Mouse (Mus musculus) lung, postnatal 0 days (tissue): Measurements from ENCODE around the gene Aqp3. TPM values are rescaled to one million over a fixed set of nuclear protein-coding genes. Genes with fewer than 3 reads are reported as not detected.

Source experiments
- ATAC-seq: fragments of 200-750 bp; cut with Nextera tagmentation; 2 replicates; pipeline ENCODE4 v1.8.0; 2017; ENCODE audit warnings: moderate library complexity
- DNase-seq: peaks from one replicate; pipeline ENCODE4 v3.0.0-alpha.2; 2016; ENCODE audit warnings: low spot score
- H3K27ac ChIP-seq: fragments of 300-500 bp; sonication (generic); 2 replicates; pipeline ENCODE4 v1.5.1; 2014; ENCODE audit warnings: antibody characterized with exemption, mild to moderate bottlenecking, low read length, mixed read lengths
- H3K27me3 ChIP-seq: fragments of 300-500 bp; sonication (generic); replicated peaks from 2 replicates; pipeline ENCODE4 v1.6.1; 2014; ENCODE audit warnings: low read length, mixed read lengths; ENCODE audit not compliant: insufficient read depth
- H3K36me3 ChIP-seq: fragments of 300-500 bp; sonication (generic); 2 replicates; pipeline ENCODE4 v1.6.1; 2014; ENCODE audit warnings: low read length, mixed read lengths; ENCODE audit not compliant: insufficient read depth
- H3K4me1 ChIP-seq: fragments of 300-500 bp; sonication (generic); 2 replicates; pipeline ENCODE4 v1.6.1; 2014; ENCODE audit warnings: antibody characterized with exemption, low read depth, low read length, mixed read lengths; ENCODE audit not compliant: insufficient read depth
- H3K4me2 ChIP-seq: fragments of 300-500 bp; sonication (generic); replicated peaks from 2 replicates; pipeline ENCODE4 v1.6.1; 2014; ENCODE audit warnings: low read depth, mild to moderate bottlenecking, low read length, moderate library complexity, mixed read lengths
- H3K4me3 ChIP-seq: fragments of 300-500 bp; sonication (generic); 2 replicates; pipeline ENCODE4 v1.5.1; 2014; ENCODE audit warnings: low read depth, low read length
- H3K9ac ChIP-seq: fragments of 300-500 bp; sonication (generic); replicated peaks from 2 replicates; pipeline ENCODE4 v1.6.1; 2014; ENCODE audit warnings: low read depth, mild to moderate bottlenecking
- H3K9me3 ChIP-seq: fragments of 300-500 bp; sonication (generic); 2 replicates; pipeline ENCODE4 v1.6.1; 2016; ENCODE audit warnings: low read length, mixed read lengths
- CTCF ChIP-seq: IDR thresholded peaks from 2 replicates; pipeline ENCODE4 v1.5.1; 2016; ENCODE audit warnings: antibody characterized with exemption, mild to moderate bottlenecking
- EP300 ChIP-seq: IDR thresholded peaks from 2 replicates; pipeline ENCODE4 v1.6.1; 2016; ENCODE audit warnings: antibody characterized with exemption, mild to moderate bottlenecking, control low read depth
- WGBS: fragments of 180-500 bp; shearing (Covaris S2); extraction: QIAGEN DNeasy Blood & Tissue Kit; methylation state at CpG from one replicate; pipeline ENCODE4 v1.1.7; 2014; 5-methylcytosine and 5-hydroxymethylcytosine counted together
- polyA plus RNA-seq: library from polyadenylated mRNA; unstranded; fragments of >200 nt; fragmentation: Nextera tagmentation; extraction: Ambion mirVana; gene quantifications from 2 replicates; pipeline ENCODE4 v1.2.1, GENCODE M21; 2015

Aqp3 gene
- polyA plus RNA-seq, 1 experiment from 2014 or later: 8.7 TPM

- peak overlapping the region; percentile 98 for H3K27ac ChIP-seq
- no peaks in the 10 kb centered on the region for H3K9me3 ChIP-seq
- no peak for TF ChIP-seq EP300
- TF ChIP-seq CTCF: no peak
- H3K4me1 ChIP-seq: peaks cover 5% of the 10 kb centered on the region; the same call in 1 of the 2 replicates
- H3K36me3 ChIP-seq: no peaks in the 10 kb centered on the region
- peak; percentile 89 for ATAC-seq
- H3K4me3 ChIP-seq: peak overlapping the region; percentile 92
- H3K4me2 ChIP-seq: peak overlapping the region; percentile 65
- WGBS: 3% methylated on average over 30 of the region's 70 CpGs
- H3K9ac ChIP-seq: peak overlapping the region; percentile 95
- no peaks in the 10 kb centered on the region for H3K27me3 ChIP-seq
- DNase-seq: peak; percentile 95
Observed at GRCm38 (mm10) chr4:41134935-41135710, 37.1 kb upstream of the Aqp3 start.

- TF ChIP-seq CTCF (no peak), EP300 (no peak)
- Histone ChIP-seq H3K9ac (no peak overlapping the region), H3K27ac (peak overlapping the region; percentile 98), H3K4me3 (no peak overlapping the region), H3K27me3 (no peaks in the 10 kb centered on the region), H3K4me1 (0 out of 2 replicates have a peak, but pooled peaks cover 3% of the 10 kb centered on the region), H3K4me2 (no peak overlapping the region), H3K36me3 (no peaks in the 10 kb centered on the region), H3K9me3 (no peaks in the 10 kb centered on the region)
- DNase-seq: peak; percentile 38
- 81% methylated on average over 6 of the region's 6 CpGs for WGBS
- no peak for ATAC-seq
Observed at GRCm38 (mm10) chr4:41133529-41134291, 35.7 kb upstream of the Aqp3 start.

GRCm38 (mm10) chr4:41132471-41132870 is 34.5 kb upstream of the Aqp3 start:
- H3K4me2 ChIP-seq: no peak overlapping the region
- H3K4me1 ChIP-seq: 0 out of 2 replicates have a peak, but pooled peaks cover 3% of the 10 kb centered on the region
- H3K27me3 ChIP-seq: no peaks in the 10 kb centered on the region
- H3K9me3 ChIP-seq: no peaks in the 10 kb centered on the region
- no peak overlapping the region for H3K4me3 ChIP-seq
- DNase-seq (no peak), ATAC-seq (no peak)
- no peak overlapping the region for H3K27ac ChIP-seq
- WGBS: 66% methylated on average over 6 of the region's 6 CpGs
- no peak overlapping the region for H3K9ac ChIP-seq
- no peak for TF ChIP-seq CTCF
- no peak for TF ChIP-seq EP300
- H3K36me3 ChIP-seq: no peaks in the 10 kb centered on the region

GRCm38 (mm10) chr4:41129836-41130235 is 31.9 kb upstream of the Aqp3 start:
- TF ChIP-seq EP300 (no peak), CTCF (no peak)
- Histone ChIP-seq H3K4me3 (no peak overlapping the region), H3K9ac (no peak overlapping the region), H3K36me3 (no peaks in the 10 kb centered on the region), H3K4me1 (0 out of 2 replicates have a peak, but pooled peaks cover 3% of the 10 kb centered on the region), H3K4me2 (no peak overlapping the region), H3K27me3 (no peaks in the 10 kb centered on the region), H3K27ac (no peak overlapping the region), H3K9me3 (no peaks in the 10 kb centered on the region)
- ATAC-seq (no peak), DNase-seq (no peak)
- WGBS: 86% methylated on average over 3 of the region's 3 CpGs

GRCm38 (mm10) chr4:41129406-41129805 is 31.4 kb upstream of the Aqp3 start:
- TF ChIP-seq CTCF (peak; percentile 91), EP300 (no peak)
- Histone ChIP-seq H3K27ac (no peak overlapping the region), H3K4me2 (no peak overlapping the region), H3K4me1 (0 out of 2 replicates have a peak, but pooled peaks cover under 1% of the 10 kb centered on the region), H3K9ac (no peak overlapping the region), H3K9me3 (no peaks in the 10 kb centered on the region), H3K27me3 (no peaks in the 10 kb centered on the region), H3K36me3 (no peaks in the 10 kb centered on the region), H3K4me3 (no peak overlapping the region)
- DNase-seq (peak; percentile 88), ATAC-seq (peak; percentile 77)
- WGBS: 0% methylated on average over 2 of the region's 2 CpGs

GRCm38 (mm10) chr4:41124180-41124951 is 26.4 kb upstream of the Aqp3 start, which contains the start of gene Nol6:
Gene Nol6 (minus strand): TSS chr4:41124455.
- ATAC-seq: peak; percentile 100
- Histone ChIP-seq H3K4me1 (no peaks in the 10 kb centered on the region), H3K27me3 (no peaks in the 10 kb centered on the region), H3K4me3 (peak within 1 kb of the TSS; percentile 48), H3K9ac (peak within 1 kb of the TSS; percentile 54), H3K4me2 (peak within 1 kb of the TSS; percentile 61), H3K27ac (peak within 1 kb of the TSS; percentile 47; the same call in 1 of the 2 replicates), H3K36me3 (peaks cover 26% of the 10 kb centered on the region), H3K9me3 (no peaks in the 10 kb centered on the region)
- WGBS: 2% methylated on average over 29 of the region's 29 CpGs
- TF ChIP-seq CTCF: no peak
- TF ChIP-seq EP300: no peak
- DNase-seq: peak; percentile 99
